Mouse (Mus musculus): ENCODE measurements around the gene Dok1.

Dok1 gene

GRCm38 (mm10) chr6:83049367-83049766, 16.1 kb upstream of the Dok1 start:
- DNase-seq (ENCODE audit: low spot score in 2 of 2) = no peak

GRCm38 (mm10) chr6:83044742-83045141, 11.5 kb upstream of the Dok1 start:
- DNase-seq (ENCODE audit: low spot score in 2 of 2) = no peak

GRCm38 (mm10) chr6:83043993-83044392, 10.7 kb upstream of the Dok1 start:
- DNase-seq (ENCODE audit: low spot score in 2 of 2) = no peak

- DNase-seq (ENCODE audit: low spot score in 2 of 2) = no peak
These were observed 10.3 kb upstream of the Dok1 start for GRCm38 (mm10) chr6:83043561-83043960.

- no peak for DNase-seq (ENCODE audit: low spot score in 2 of 2)
These were observed 7.3 kb upstream of the Dok1 start for GRCm38 (mm10) chr6:83040601-83041000.

GRCm38 (mm10) chr6:83038496-83039012, 5.3 kb upstream of the Dok1 start:
- DNase-seq (ENCODE audit: low spot score in 2 of 2) = peak; percentile 79 to 97

GRCm38 (mm10) chr6:83037188-83037587, 3.9 kb upstream of the Dok1 start:
- no peak for DNase-seq (ENCODE audit: low spot score in 2 of 2)

- DNase-seq (ENCODE audit: low spot score in 2 of 2) = no peak
These were observed 1.3 kb upstream of the Dok1 start for GRCm38 (mm10) chr6:83034463-83035055.

- peak in 1 of 2 experiments; percentile 72 for DNase-seq (ENCODE audit: low spot score in 2 of 2)
These were observed 491 bp downstream of the Dok1 start for GRCm38 (mm10) chr6:83032769-83033191.

GRCm38 (mm10) chr6:83031921-83032590, 1.2 kb downstream of the Dok1 start:
- DNase-seq (ENCODE audit: low spot score in 2 of 2) = no peak

- no peak for DNase-seq (ENCODE audit: low spot score in 2 of 2)
These were observed 2.2 kb downstream of the Dok1 start for GRCm38 (mm10) chr6:83031111-83031510.

- DNase-seq (ENCODE audit: low spot score in 2 of 2) = no peak
These were observed 3.5 kb downstream of the Dok1 start for GRCm38 (mm10) chr6:83029777-83030176.

- DNase-seq (ENCODE audit: low spot score in 2 of 2) = no peak
These were observed 5.6 kb downstream of the Dok1 start for GRCm38 (mm10) chr6:83027706-83028105.

- no peak for DNase-seq (ENCODE audit: low spot score in 2 of 2)
These were observed 6.0 kb downstream of the Dok1 start for GRCm38 (mm10) chr6:83027293-83027692.

GRCm38 (mm10) chr6:83025221-83025620, 8.1 kb downstream of the Dok1 start:
- DNase-seq (ENCODE audit: low spot score in 2 of 2) = no peak

GRCm38 (mm10) chr6:83024421-83024820, 8.8 kb downstream of the Dok1 start:
- no peak for DNase-seq (ENCODE audit: low spot score in 2 of 2)

GRCm38 (mm10) chr6:83023786-83024185, 9.5 kb downstream of the Dok1 start:
- DNase-seq (ENCODE audit: low spot score in 2 of 2) = no peak

GRCm38 (mm10) chr6:83023008-83023407, 10.3 kb downstream of the Dok1 start:
- DNase-seq (ENCODE audit: low spot score in 2 of 2) = no peak

- DNase-seq (ENCODE audit: low spot score in 2 of 2) = no peak
These were observed 12.3 kb downstream of the Dok1 start for GRCm38 (mm10) chr6:83020836-83021593.

- DNase-seq (ENCODE audit: low spot score in 2 of 2) = no peak
These were observed 13.2 kb downstream of the Dok1 start for GRCm38 (mm10) chr6:83020121-83020520.

GRCm38 (mm10) chr6:83019044-83019443, 14.2 kb downstream of the Dok1 start:
- DNase-seq (ENCODE audit: low spot score in 2 of 2) = no peak

- DNase-seq (ENCODE audit: low spot score in 2 of 2) = peak in 1 of 2 experiments; percentile 53
These were observed 16.1 kb downstream of the Dok1 start for GRCm38 (mm10) chr6:83017190-83017589.

GRCm38 (mm10) chr6:83015749-83016148, 17.5 kb downstream of the Dok1 start:
- DNase-seq (ENCODE audit: low spot score in 2 of 2) = no peak
